Mouse (Mus musculus): ENCODE measurements at regions not wholly inside any gene's neighbourhood (a gene's known extent, or its start where the extent isn't known, plus 50 kb on each side); places are given as distances from the start of the nearest gene placed in this dataset.

- no peak for ATAC-seq (ENCODE audit: low FRiP score, low TSS enrichment)
- Histone ChIP-seq H3K9me3 (ENCODE audit: low read length) (peaks cover 6% of the 10 kb centered on the region; the same call in 1 of the 2 replicates), H3K27ac (ENCODE audit: low read length) (no peak overlapping the region), H3K9ac (replicated peaks; ENCODE audit: low read length) (no peak overlapping the region), H3K4me2 (replicated peaks; ENCODE audit: low read depth, low read length) (no peak overlapping the region), H3K4me1 (ENCODE audit: insufficient read depth, low read length) (no peaks in the 10 kb centered on the region), H3K4me3 (ENCODE audit: low read length) (no peak overlapping the region), H3K36me3 (ENCODE audit: insufficient read depth, low read length) (no peaks in the 10 kb centered on the region), H3K27me3 (ENCODE audit: insufficient read depth, low read length) (no peaks in the 10 kb centered on the region)
- 88% methylated on average over 5 of the region's 5 CpGs for WGBS
Observed at GRCm38 (mm10) chr9:115473847-115474246, 163.6 kb upstream of the Stt3b start.

GRCm38 (mm10) chr9:115474342-115474741 lies 164.1 kb upstream of the Stt3b start:
- 0 out of 2 replicates have a peak, but pooled peaks cover under 1% of the 10 kb centered on the region for H3K4me1 ChIP-seq (ENCODE audit: insufficient read depth, low read length)
- WGBS = 88% methylated on average over 8 of the region's 8 CpGs
- ATAC-seq (ENCODE audit: low FRiP score, low TSS enrichment) = no peak

GRCm38 (mm10) chr9:115476205-115476604 lies 166.0 kb upstream of the Stt3b start:
- ATAC-seq (ENCODE audit: low FRiP score, low TSS enrichment) = no peak
- Histone ChIP-seq H3K36me3 (ENCODE audit: insufficient read depth, low read length) (no peaks in the 10 kb centered on the region), H3K27ac (ENCODE audit: low read length) (no peak overlapping the region), H3K4me1 (ENCODE audit: insufficient read depth, low read length) (0 out of 2 replicates have a peak, but pooled peaks cover 2% of the 10 kb centered on the region), H3K4me2 (replicated peaks; ENCODE audit: low read depth, low read length) (no peak overlapping the region), H3K4me3 (ENCODE audit: low read length) (no peak overlapping the region), H3K27me3 (ENCODE audit: insufficient read depth, low read length) (peaks cover 2% of the 10 kb centered on the region; the same call in 1 of the 2 replicates), H3K9me3 (ENCODE audit: low read length) (peaks cover 6% of the 10 kb centered on the region; the same call in 1 of the 2 replicates), H3K9ac (replicated peaks; ENCODE audit: low read length) (no peak overlapping the region)
- WGBS = 40% methylated on average over 17 of the region's 17 CpGs

More at GRCm38 (mm10) chr9:115474342-115474741, 164.1 kb upstream of the Stt3b start:
- Histone ChIP-seq H3K27ac (ENCODE audit: low read length) (no peak overlapping the region), H3K4me2 (replicated peaks; ENCODE audit: low read depth, low read length) (no peak overlapping the region), H3K9me3 (ENCODE audit: low read length) (peaks cover 6% of the 10 kb centered on the region; the same call in 1 of the 2 replicates), H3K27me3 (ENCODE audit: insufficient read depth, low read length) (no peaks in the 10 kb centered on the region), H3K36me3 (ENCODE audit: insufficient read depth, low read length) (no peaks in the 10 kb centered on the region), H3K4me3 (ENCODE audit: low read length) (no peak overlapping the region), H3K9ac (replicated peaks; ENCODE audit: low read length) (no peak overlapping the region)

GRCm38 (mm10) chr9:115477556-115478220 lies 167.5 kb upstream of the Stt3b start:
- ATAC-seq (ENCODE audit: low FRiP score, low TSS enrichment) = no peak
- WGBS = 81% methylated on average over 6 of the region's 6 CpGs
- peaks cover 3% of the 10 kb centered on the region for H3K27me3 ChIP-seq (ENCODE audit: insufficient read depth, low read length)
- 0 out of 2 replicates have a peak, but pooled peaks cover 2% of the 10 kb centered on the region for H3K4me1 ChIP-seq (ENCODE audit: insufficient read depth, low read length)
- H3K9me3 ChIP-seq (ENCODE audit: low read length) = peaks cover 6% of the 10 kb centered on the region; the same call in 1 of the 2 replicates
- no peaks in the 10 kb centered on the region for H3K36me3 ChIP-seq (ENCODE audit: insufficient read depth, low read length)
- H3K4me3 ChIP-seq (ENCODE audit: low read length) = no peak overlapping the region
- H3K9ac ChIP-seq (replicated peaks; ENCODE audit: low read length) = no peak overlapping the region
- H3K27ac ChIP-seq (ENCODE audit: low read length) = no peak overlapping the region
- no peak overlapping the region for H3K4me2 ChIP-seq (replicated peaks; ENCODE audit: low read depth, low read length)

- H3K4me3 ChIP-seq (ENCODE audit: low read length) = no peak overlapping the region
- H3K36me3 ChIP-seq (ENCODE audit: insufficient read depth, low read length) = no peaks in the 10 kb centered on the region
- H3K9me3 ChIP-seq (ENCODE audit: low read length) = 0 out of 2 replicates have a peak, but pooled peaks cover 6% of the 10 kb centered on the region
- no peak overlapping the region for H3K4me2 ChIP-seq (replicated peaks; ENCODE audit: low read depth, low read length)
- no peak for ATAC-seq (ENCODE audit: low FRiP score, low TSS enrichment)
- no peak overlapping the region for H3K9ac ChIP-seq (replicated peaks; ENCODE audit: low read length)
- H3K27me3 ChIP-seq (ENCODE audit: insufficient read depth, low read length) = peaks cover 7% of the 10 kb centered on the region
- H3K4me1 ChIP-seq (ENCODE audit: insufficient read depth, low read length) = 0 out of 2 replicates have a peak, but pooled peaks cover 2% of the 10 kb centered on the region
- no peak overlapping the region for H3K27ac ChIP-seq (ENCODE audit: low read length)
- WGBS = 59% methylated on average over 3 of the region's 3 CpGs
Observed at GRCm38 (mm10) chr9:115478946-115479345, 168.7 kb upstream of the Stt3b start.

GRCm38 (mm10) chr9:115481176-115481575 lies 171.0 kb upstream of the Stt3b start:
- ATAC-seq (ENCODE audit: low FRiP score, low TSS enrichment) = no peak
- 75% methylated on average over 5 of the region's 5 CpGs for WGBS
- Histone ChIP-seq H3K36me3 (ENCODE audit: insufficient read depth, low read length) (no peaks in the 10 kb centered on the region), H3K4me1 (ENCODE audit: insufficient read depth, low read length) (0 out of 2 replicates have a peak, but pooled peaks cover 2% of the 10 kb centered on the region), H3K9ac (replicated peaks; ENCODE audit: low read length) (no peak overlapping the region), H3K27ac (ENCODE audit: low read length) (no peak overlapping the region), H3K4me3 (ENCODE audit: low read length) (no peak overlapping the region), H3K4me2 (replicated peaks; ENCODE audit: low read depth, low read length) (no peak overlapping the region), H3K9me3 (ENCODE audit: low read length) (no peaks in the 10 kb centered on the region), H3K27me3 (ENCODE audit: insufficient read depth, low read length) (peaks cover 7% of the 10 kb centered on the region)

GRCm38 (mm10) chr9:115483024-115483423 lies 172.8 kb upstream of the Stt3b start:
- Histone ChIP-seq H3K27me3 (ENCODE audit: insufficient read depth, low read length) (peaks cover 10% of the 10 kb centered on the region), H3K4me3 (ENCODE audit: low read length) (no peak overlapping the region), H3K4me2 (replicated peaks; ENCODE audit: low read depth, low read length) (no peak overlapping the region), H3K9me3 (ENCODE audit: low read length) (no peaks in the 10 kb centered on the region), H3K9ac (replicated peaks; ENCODE audit: low read length) (no peak overlapping the region), H3K27ac (ENCODE audit: low read length) (no peak overlapping the region), H3K4me1 (ENCODE audit: insufficient read depth, low read length) (0 out of 2 replicates have a peak, but pooled peaks cover 2% of the 10 kb centered on the region), H3K36me3 (ENCODE audit: insufficient read depth, low read length) (no peaks in the 10 kb centered on the region)
- ATAC-seq (ENCODE audit: low FRiP score, low TSS enrichment) = no peak
- 63% methylated on average over 7 of the region's 7 CpGs for WGBS

GRCm38 (mm10) chr9:115483721-115484120 lies 173.5 kb upstream of the Stt3b start:
- Histone ChIP-seq H3K36me3 (ENCODE audit: insufficient read depth, low read length) (no peaks in the 10 kb centered on the region), H3K27ac (ENCODE audit: low read length) (no peak overlapping the region), H3K27me3 (ENCODE audit: insufficient read depth, low read length) (peaks cover 12% of the 10 kb centered on the region), H3K4me2 (replicated peaks; ENCODE audit: low read depth, low read length) (no peak overlapping the region), H3K4me3 (ENCODE audit: low read length) (no peak overlapping the region), H3K9ac (replicated peaks; ENCODE audit: low read length) (no peak overlapping the region), H3K9me3 (ENCODE audit: low read length) (no peaks in the 10 kb centered on the region), H3K4me1 (ENCODE audit: insufficient read depth, low read length) (0 out of 2 replicates have a peak, but pooled peaks cover 2% of the 10 kb centered on the region)
- no peak for ATAC-seq (ENCODE audit: low FRiP score, low TSS enrichment)
- 45% methylated on average over 2 of the region's 2 CpGs for WGBS

- Histone ChIP-seq H3K9ac (replicated peaks; ENCODE audit: low read length) (no peak overlapping the region), H3K9me3 (ENCODE audit: low read length) (no peaks in the 10 kb centered on the region), H3K4me2 (replicated peaks; ENCODE audit: low read depth, low read length) (no peak overlapping the region), H3K4me3 (ENCODE audit: low read length) (no peak overlapping the region), H3K27me3 (ENCODE audit: insufficient read depth, low read length) (peaks cover 12% of the 10 kb centered on the region), H3K36me3 (ENCODE audit: insufficient read depth, low read length) (no peaks in the 10 kb centered on the region), H3K4me1 (ENCODE audit: insufficient read depth, low read length) (0 out of 2 replicates have a peak, but pooled peaks cover 1% of the 10 kb centered on the region), H3K27ac (ENCODE audit: low read length) (no peak overlapping the region)
- no peak for ATAC-seq (ENCODE audit: low FRiP score, low TSS enrichment)
- 84% methylated on average over 1 of the region's 1 CpGs for WGBS
Observed at GRCm38 (mm10) chr9:115484408-115484807, 174.2 kb upstream of the Stt3b start.

GRCm38 (mm10) chr9:115485219-115485618 lies 175.0 kb upstream of the Stt3b start:
- WGBS = 91% methylated on average over 4 of the region's 4 CpGs
- ATAC-seq (ENCODE audit: low FRiP score, low TSS enrichment) = no peak
- Histone ChIP-seq H3K4me3 (ENCODE audit: low read length) (no peak overlapping the region), H3K27ac (ENCODE audit: low read length) (no peak overlapping the region), H3K27me3 (ENCODE audit: insufficient read depth, low read length) (peaks cover 12% of the 10 kb centered on the region), H3K36me3 (ENCODE audit: insufficient read depth, low read length) (no peaks in the 10 kb centered on the region), H3K9me3 (ENCODE audit: low read length) (no peaks in the 10 kb centered on the region), H3K9ac (replicated peaks; ENCODE audit: low read length) (no peak overlapping the region), H3K4me2 (replicated peaks; ENCODE audit: low read depth, low read length) (no peak overlapping the region), H3K4me1 (ENCODE audit: insufficient read depth, low read length) (no peaks in the 10 kb centered on the region)

Data from kidney, embryonic 16.5 days (tissue).